Mouse (Mus musculus) left cerebral cortex, adult 6 months (tissue): Measurements from ENCODE around the gene Plcb1. TPM values are rescaled to one million over a fixed set of nuclear protein-coding genes. Genes with fewer than 3 reads are reported as not detected.

Source experiments
- long read RNA-seq, 2 experiments: library from polyadenylated mRNA; unstranded; transcript quantifications; one replicate each; pipeline ENCODE4 v2.0.0; 2019 to 2020
- polyA plus RNA-seq: library from polyadenylated mRNA; unstranded; fragments of <200 nt; fragmentation: Nextera tagmentation; gene quantifications from 2 replicates; pipeline ENCODE4 v1.2.3, GENCODE M21; 2021

Gene Plcb1
- polyA plus RNA-seq, result 56.6 and 64.1 TPM in 2 replicates
- long read RNA-seq, experiment 1, partial matches to known transcripts, result 84 of 111 reads
- long read RNA-seq, experiment 1, other reads (novel, unspliced or antisense), result 26 of 111 reads
- long read RNA-seq, experiment 2, partial matches to known transcripts, result 118 of 128 reads
- long read RNA-seq, experiment 2, other reads (novel, unspliced or antisense), result 10 of 128 reads

DNA sequence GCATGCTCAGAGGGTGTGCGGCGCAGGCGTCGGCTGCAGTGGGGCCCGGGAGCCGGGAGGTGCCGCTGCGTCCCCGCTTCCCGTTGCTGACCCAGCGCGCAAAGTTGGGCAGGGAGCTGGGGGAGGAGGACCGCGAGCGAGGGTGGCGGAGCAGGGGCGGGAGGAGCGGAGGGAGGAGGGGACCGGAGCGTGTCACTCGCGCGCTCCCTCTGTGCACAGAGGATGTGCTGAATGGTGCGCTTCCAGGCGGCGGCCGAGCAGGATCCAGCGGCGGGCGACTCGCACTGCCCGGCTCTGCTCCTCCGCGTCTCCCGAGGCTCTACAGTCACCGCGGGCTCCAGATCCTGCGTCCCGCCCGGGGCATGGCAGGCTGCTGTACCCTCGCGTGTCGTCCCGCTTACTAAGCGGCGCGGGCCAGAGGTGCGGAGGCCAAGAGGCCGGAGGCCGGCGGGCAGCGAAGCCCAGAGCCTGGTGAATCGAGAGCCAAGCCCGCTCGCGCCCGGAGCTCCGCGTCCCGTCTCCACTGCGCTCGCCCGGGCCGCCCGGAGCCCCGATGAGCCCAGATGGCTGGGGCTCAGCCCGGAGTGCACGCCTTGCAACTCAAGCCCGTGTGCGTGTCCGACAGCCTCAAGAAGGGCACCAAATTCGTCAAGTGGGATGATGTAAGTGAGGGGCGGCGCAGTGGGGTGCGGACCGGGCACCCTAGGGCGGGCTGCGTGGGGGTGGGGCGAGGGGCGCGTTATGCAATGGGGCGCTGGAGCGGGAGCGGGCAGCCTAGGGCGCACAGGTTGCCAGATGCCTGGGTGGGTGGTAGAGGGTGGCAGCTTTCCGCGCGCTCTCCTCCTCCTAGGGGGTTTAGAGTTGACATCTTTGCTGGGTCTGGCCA lies at the start of gene Plcb1:
Gene Plcb1, plus strand, starts transcription at position 98 of the 886 bp plus-strand sequence.

Other genes starting within 250 kb of the Plcb1 start
- gene Hao1, start 231.7 kb upstream of the Plcb1 start, polyA plus RNA-seq, result 0.09 TPM in 1 of 2 replicates, not detected in the other
- 58.2 and 75.2 TPM in 2 replicates for gene Tmx4, start 141.9 kb upstream of the Plcb1 start, polyA plus RNA-seq